Mouse (Mus musculus): Measurements from ENCODE around the gene Krtap2-4.

- TF ChIP-seq CTCF (IDR thresholded peaks at IDR 0.05; ENCODE audit: low read depth, low read length) (no peak), POLR2A (IDR thresholded peaks at IDR 0.05; ENCODE audit: extremely low read depth, insufficient read depth, low read length) (no peak)
Observed at GRCm38 (mm10) chr11:99583245-99583704, 31.4 kb downstream of the Krtap2-4 start, which contains the start of gene Krtap1-4.

Measured in liver, adult 2 months (tissue).